Mouse (Mus musculus) adipocyte (in vitro differentiated cells): Measurements from ENCODE around the gene 4933405O20Rik.

Source experiments
- DNase-seq: peaks from one replicate; pipeline ENCODE4 v3.0.0-alpha.2; 2016; ENCODE audit warnings: low spot score

Gene 4933405O20Rik

DNA sequence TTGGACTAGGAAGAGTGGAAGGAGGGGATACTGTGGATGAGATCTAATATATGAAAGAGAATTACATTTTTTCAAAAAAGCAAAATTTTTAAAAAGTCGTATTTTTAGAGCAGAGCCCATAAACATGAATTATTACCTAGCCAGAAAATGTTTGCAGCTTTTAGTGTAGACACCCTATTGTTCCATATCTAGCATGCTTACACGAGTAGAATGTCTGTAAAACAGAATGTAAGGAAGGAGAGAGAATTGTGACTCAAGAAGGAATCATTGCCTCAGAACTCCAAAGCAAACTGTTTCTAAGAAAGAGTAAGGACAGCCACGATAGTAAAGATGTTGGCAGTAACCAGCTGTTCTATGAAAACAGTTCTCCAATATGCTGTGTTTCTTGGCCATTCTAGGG, at the start of gene 4933405O20Rik:
4933405O20Rik (plus strand) TSS at position 301 of the 400 bp plus-strand sequence.
- no peak for DNase-seq

DNA sequence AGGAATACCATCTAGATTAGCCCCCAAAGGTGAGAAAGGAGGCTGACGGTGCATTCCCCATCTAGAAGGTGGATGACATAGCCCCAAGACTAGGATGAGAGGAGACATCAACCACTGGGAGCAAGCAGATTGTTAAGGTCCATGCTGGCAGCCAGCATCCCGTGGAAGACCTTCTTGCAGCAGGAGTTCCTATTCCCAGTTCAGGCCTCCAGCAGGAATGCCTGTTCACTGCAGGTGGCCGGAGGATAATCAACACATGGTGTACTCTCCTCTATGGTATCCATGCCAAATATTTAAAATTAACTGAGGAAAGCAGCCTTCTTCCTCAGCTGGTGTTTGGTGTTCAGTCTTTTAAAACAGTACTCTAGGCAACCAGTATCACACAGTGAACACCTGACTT, 49.4 kb upstream of the 4933405O20Rik start:
- no peak for DNase-seq

DNA sequence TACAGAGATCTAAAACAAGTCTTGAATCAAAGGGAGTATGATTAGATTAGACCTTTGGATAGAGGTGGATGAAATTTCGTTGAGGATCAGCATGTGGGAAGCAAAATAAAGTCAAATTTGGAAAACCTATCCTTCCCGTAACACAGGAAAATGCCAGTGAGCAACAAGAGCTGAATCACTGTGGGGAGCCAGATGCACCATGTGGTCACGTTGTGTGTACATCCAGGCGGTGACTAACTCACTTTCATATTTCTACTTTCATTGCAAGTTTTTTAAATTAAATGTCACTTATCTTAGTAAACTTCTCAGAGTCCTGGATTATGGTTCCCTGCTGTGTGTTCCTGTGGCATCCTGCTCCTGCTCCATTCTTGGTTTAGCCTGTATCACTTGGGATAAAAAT, 47.6 kb upstream of the 4933405O20Rik start:
- no peak for DNase-seq

DNA sequence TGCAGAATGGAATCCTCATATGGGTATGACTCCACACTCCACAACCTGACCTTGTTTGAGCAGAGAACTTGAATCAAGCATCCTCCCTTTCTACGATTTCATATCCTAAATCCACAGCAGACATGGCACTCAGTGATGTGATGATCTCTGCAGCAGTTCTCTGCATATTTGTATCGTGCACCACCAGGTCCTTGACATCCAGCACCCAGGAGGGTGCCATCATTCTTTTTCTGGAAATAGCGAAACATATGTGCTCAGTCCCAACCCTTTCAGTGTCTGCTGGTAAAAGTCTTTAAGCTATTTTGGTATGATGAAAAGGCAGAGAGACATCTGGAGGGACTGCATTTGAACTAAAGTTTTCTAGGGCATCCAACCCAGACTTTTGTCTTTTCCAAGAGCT, 36.3 kb upstream of the 4933405O20Rik start:
- DNase-seq, result no peak

DNA sequence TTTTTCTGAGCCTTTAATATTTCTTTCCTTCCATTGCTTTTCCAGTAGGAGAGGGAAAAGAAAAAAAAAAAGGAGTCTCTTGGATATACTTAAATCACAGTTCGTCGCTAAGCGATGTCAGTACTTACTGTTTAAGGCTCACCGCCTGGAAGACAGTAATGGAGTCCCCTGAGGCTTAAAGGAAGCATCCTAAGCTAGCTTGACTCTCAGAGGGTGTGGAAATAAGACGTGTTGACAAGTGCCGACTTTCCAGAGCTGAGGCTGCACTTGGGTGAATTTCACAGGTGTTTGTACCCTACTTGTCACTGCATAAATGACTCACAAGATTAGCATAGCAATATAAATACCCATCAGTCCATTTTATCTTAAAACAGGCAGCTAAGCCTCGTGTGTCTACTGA, 25.1 kb upstream of the 4933405O20Rik start:
- no peak for DNase-seq

DNA sequence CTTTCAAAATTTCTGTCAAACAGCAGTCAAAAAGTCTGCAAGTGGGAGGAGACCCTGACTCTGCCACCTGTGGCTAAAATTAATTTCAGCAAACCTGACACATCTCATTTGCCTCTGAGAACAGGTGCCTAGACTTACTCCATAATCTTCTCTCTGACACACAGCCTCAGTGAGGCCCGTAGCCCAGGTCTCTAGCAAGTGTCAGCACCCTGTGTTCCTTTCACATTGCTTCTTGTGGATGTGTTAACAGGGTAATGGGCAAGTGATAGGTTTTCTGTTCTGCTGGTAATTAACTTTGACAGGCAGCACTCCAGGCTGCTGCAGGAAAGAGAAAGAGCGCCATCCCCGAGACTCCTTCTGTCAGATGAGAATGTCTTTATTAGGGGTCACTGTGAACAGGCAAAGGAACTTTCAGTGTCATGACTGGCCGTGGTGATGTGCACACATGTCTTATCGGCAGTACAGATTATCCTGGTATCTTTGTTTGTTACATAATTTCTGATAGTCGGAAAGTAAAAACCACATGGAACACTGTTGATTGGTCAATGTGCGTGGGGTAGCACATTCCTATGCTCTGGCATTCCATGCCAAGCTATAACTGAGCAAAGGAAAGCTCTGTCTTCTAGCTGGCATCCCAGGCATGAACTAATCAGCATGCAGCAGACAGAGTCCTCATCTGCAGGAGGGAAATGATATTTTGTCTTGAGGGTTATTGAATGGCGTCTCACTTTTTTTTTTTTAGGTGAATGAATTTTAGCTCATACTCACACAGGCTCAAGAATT, 10.2 kb upstream of the 4933405O20Rik start:
- no peak for DNase-seq

DNA sequence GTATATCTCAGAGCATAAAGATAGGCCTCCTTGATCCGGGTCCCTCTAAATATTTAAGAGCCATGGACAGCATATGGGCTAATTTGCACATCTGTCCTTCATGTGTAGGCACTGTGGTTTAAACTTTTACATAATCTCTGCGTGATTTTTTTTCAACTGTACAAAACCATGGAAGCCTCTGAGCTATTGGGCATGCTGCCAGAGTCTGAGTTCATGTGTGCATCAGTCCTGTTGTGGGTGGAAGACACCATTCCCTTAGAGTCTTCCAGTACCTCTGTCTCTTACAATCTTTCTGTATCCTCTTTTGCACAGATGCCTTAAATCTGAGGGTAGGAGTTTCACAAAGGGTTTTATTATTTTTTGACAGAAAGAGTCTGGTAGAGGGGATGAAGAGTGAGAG, 15.1 kb downstream of the 4933405O20Rik start:
- no peak for DNase-seq

DNA sequence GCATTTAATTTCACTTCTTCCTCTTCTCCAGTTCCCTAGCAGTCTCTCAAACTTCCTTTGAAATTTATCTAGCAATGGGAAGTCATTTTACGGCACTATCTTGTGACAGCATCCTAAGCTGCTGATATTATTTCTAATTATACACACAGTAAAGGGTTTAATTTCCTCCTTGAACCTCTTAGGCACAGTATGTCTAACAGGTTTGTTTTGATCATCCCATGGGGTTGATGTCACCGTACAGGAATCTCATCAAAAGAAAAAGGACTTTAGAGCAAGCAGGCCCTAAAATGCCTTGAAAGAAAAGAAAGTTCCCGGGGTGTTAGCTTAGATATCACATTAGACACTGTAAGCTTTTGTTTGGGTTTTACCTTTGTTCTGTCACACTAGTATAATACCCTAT, 30.2 kb downstream of the 4933405O20Rik start:
- DNase-seq, result no peak

DNA sequence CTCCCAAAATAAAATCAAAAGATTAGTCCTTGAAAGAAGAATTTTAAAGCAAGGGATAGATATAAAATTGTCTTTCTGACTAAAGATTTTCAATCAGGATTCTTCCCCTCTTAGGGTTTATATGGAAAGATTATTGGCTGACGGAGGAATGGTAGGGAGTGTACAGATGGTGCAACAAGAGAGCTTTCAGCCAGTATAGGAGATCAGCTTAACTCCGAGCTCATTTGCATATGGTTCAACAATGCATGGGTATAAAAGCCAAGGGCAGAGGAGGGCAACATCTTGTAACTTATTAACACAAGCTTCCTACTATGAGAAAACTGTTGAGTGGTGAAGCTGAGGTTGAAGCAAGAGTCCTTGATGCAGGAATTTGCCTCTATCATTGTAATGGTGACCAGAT, 34.2 kb downstream of the 4933405O20Rik start:
- DNase-seq, result no peak
